Mouse (Mus musculus) lung, adult 18-20 months (tissue): Measurements from ENCODE around the gene Cenpx.
A peak's percentile ranks its signal among the peaks of the same experiment; 100 is the strongest.
"Not testable (repeated sequence)": the region's sequence is repeated elsewhere in the genome, so short reads cannot be mapped to it uniquely, and the experiment has no call there.

ENCODE experiments used
- DNase-seq, 2 experiments: peaks; one replicate each; pipeline ENCODE4 v3.0.0; 2022; ENCODE audit warnings: mixed read lengths in 2 of 2

The Cenpx gene

GRCm38 (mm10) chr11:120713580-120714518, at the start of gene Cenpx, which contains the start of gene Lrrc45:
Gene Cenpx, minus strand, starts transcription at chr11:120713738.
Gene Lrrc45, plus strand, starts transcription at chr11:120713925.
- DNase-seq: peak; percentile 99

GRCm38 (mm10) chr11:120762672-120763041, 49.1 kb upstream of the Cenpx start, which contains the start of gene Hmga1b:
Gene Hmga1b, plus strand, starts transcription at chr11:120762794.
- not testable (repeated sequence) for DNase-seq

GRCm38 (mm10) chr11:120761811-120762671, 48.5 kb upstream of the Cenpx start:
- no peak for DNase-seq

- DNase-seq: no peak
Measured at GRCm38 (mm10) chr11:120760236-120760635, 46.7 kb upstream of the Cenpx start.

GRCm38 (mm10) chr11:120751606-120752005, 38.1 kb upstream of the Cenpx start:
- no peak for DNase-seq

- DNase-seq: peak; percentile 60 to 71
Measured at GRCm38 (mm10) chr11:120749430-120749829, 35.9 kb upstream of the Cenpx start.

- peak; percentile 51 to 74 for DNase-seq
Measured at GRCm38 (mm10) chr11:120747974-120748373, 34.4 kb upstream of the Cenpx start.

GRCm38 (mm10) chr11:120744121-120744701, 30.7 kb upstream of the Cenpx start:
- DNase-seq: peak; percentile 89 to 93

GRCm38 (mm10) chr11:120740981-120741380, 27.4 kb upstream of the Cenpx start:
- DNase-seq: no peak

GRCm38 (mm10) chr11:120736424-120736823, 22.9 kb upstream of the Cenpx start:
- peak in 1 of 2 experiments; percentile 7 for DNase-seq

GRCm38 (mm10) chr11:120733521-120733920, 20.0 kb upstream of the Cenpx start:
- DNase-seq: peak; percentile 87 to 90

GRCm38 (mm10) chr11:120731858-120732680, 18.5 kb upstream of the Cenpx start, which contains the start of gene Cbr2:
Gene Cbr2, minus strand, starts transcription at chr11:120732114.
- peak; percentile 77 to 86 for DNase-seq

GRCm38 (mm10) chr11:120731395-120731794, 17.9 kb upstream of the Cenpx start:
- no peak for DNase-seq

GRCm38 (mm10) chr11:120730331-120730870, 16.9 kb upstream of the Cenpx start:
- no peak for DNase-seq

GRCm38 (mm10) chr11:120729432-120730050, 16.0 kb upstream of the Cenpx start:
- DNase-seq: peak; percentile 85 to 87

- no peak for DNase-seq
Measured at GRCm38 (mm10) chr11:120728530-120729240, 15.1 kb upstream of the Cenpx start.

- peak in 1 of 2 experiments; percentile 64 for DNase-seq
Measured at GRCm38 (mm10) chr11:120727564-120727963, 14.0 kb upstream of the Cenpx start.

GRCm38 (mm10) chr11:120727169-120727527, 13.6 kb upstream of the Cenpx start, which contains the start of gene Dcxr:
Gene Dcxr, minus strand, starts transcription at chr11:120727281.
- DNase-seq: peak; percentile 97

GRCm38 (mm10) chr11:120726243-120727168, 13.0 kb upstream of the Cenpx start:
- no peak for DNase-seq
